Mouse (Mus musculus): ENCODE results near the gene Mavs.

DNA sequence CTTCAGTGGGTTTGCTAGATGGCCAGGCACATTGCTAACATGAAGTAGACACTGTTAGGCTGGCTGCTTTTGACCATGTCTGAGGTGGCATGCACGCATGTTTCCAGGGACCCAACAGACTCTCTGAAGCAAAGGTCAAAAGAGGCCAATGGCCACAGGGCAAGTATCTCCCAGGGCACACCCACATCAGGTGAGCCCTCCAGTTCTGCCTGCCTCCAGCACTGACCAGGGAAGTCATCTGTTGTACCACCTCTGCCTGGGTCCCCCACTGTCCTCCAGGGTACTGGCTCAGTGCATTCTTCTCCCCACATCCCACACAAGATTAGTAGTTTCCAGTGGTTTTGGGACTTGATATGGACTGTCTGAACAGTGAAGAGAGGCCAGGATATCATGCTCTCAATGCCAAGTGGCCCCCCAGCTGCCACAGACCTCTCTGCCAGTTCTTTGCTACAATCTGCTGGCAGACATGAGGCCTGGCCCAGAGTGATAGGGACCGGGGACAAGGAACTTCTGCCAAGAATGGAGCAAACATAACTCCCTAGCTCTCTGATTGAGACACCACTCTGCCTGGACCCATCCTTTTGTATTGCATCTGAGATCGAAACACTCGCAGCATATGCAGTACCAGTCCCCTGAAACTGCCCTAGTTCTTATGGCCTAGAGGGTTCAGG, 24.6 kb upstream of the Mavs start:
- TF ChIP-seq CTCF (IDR thresholded peaks at IDR 0.05) (no peak), EP300 (IDR thresholded peaks at IDR 0.05) (no peak)

All from lung, postnatal 0 days (tissue).